Mouse (Mus musculus) midbrain, embryonic 14.5 days (tissue): ENCODE measurements around the gene Stra8. TPM values are rescaled to one million over a fixed set of nuclear protein-coding genes. Genes with fewer than 3 reads are reported as not detected.

Source experiments
- ATAC-seq: fragments of 200-750 bp; cut with Nextera tagmentation; 2 replicates; pipeline ENCODE4 v1.8.0; 2017; ENCODE audit warnings: moderate number of reproducible peaks, moderate library complexity; ENCODE audit not compliant: low FRiP score, low TSS enrichment
- DNase-seq: peaks from one replicate; pipeline ENCODE4 v3.0.0-alpha.2; 2015
- H3K27ac ChIP-seq: fragments of 300-500 bp; sonication (generic); replicated peaks from 2 replicates; pipeline ENCODE4 v1.5.1; 2014; ENCODE audit warnings: mild to moderate bottlenecking, low read depth, low read length, moderate library complexity
- H3K27me3 ChIP-seq: fragments of 300-500 bp; sonication (generic); 2 replicates; pipeline ENCODE4 v1.6.1; 2014; ENCODE audit warnings: low read length, control low read depth, mixed read lengths; ENCODE audit not compliant: control insufficient read depth, insufficient read depth
- H3K36me3 ChIP-seq: fragments of 300-500 bp; sonication (generic); 2 replicates; pipeline ENCODE4 v1.6.1; 2014; ENCODE audit warnings: low read length, control low read depth; ENCODE audit not compliant: control insufficient read depth, insufficient read depth
- H3K4me1 ChIP-seq: fragments of 300-500 bp; sonication (generic); 2 replicates; pipeline ENCODE4 v1.6.1; 2014; ENCODE audit warnings: mild to moderate bottlenecking, antibody characterized with exemption, low read length, control low read depth; ENCODE audit not compliant: control insufficient read depth, insufficient read depth
- H3K4me2 ChIP-seq: fragments of 300-500 bp; sonication (generic); 2 replicates; pipeline ENCODE4 v1.6.1; 2014; ENCODE audit warnings: mild to moderate bottlenecking, low read length, moderate library complexity
- H3K4me3 ChIP-seq: fragments of 300-500 bp; sonication (generic); replicated peaks from 2 replicates; pipeline ENCODE4 v1.5.1; 2014; ENCODE audit warnings: low read depth, low read length
- H3K9ac ChIP-seq: fragments of 300-500 bp; sonication (generic); replicated peaks from 2 replicates; pipeline ENCODE4 v1.6.1; 2014; ENCODE audit warnings: mild to moderate bottlenecking, low read length, moderate library complexity
- H3K9me3 ChIP-seq: fragments of 300-500 bp; sonication (generic); 2 replicates; pipeline ENCODE4 v1.6.1; 2016; ENCODE audit warnings: low read length, control low read depth, mixed read lengths; ENCODE audit not compliant: control insufficient read depth
- WGBS: fragments of 180-500 bp; shearing (Covaris S2); extraction: QIAGEN DNeasy Blood & Tissue Kit; methylation state at CpG from one replicate; pipeline ENCODE4 v1.1.7; 2014; 5-methylcytosine and 5-hydroxymethylcytosine counted together
- polyA plus RNA-seq: library from polyadenylated mRNA; unstranded; fragments of >200 nt; fragmentation: Nextera tagmentation; extraction: Ambion mirVana; gene quantifications from 2 replicates; pipeline ENCODE4 v1.2.1, GENCODE M21; 2014

Gene Stra8
- polyA plus RNA-seq, 1 experiment from 2014 or later = not detected

DNA sequence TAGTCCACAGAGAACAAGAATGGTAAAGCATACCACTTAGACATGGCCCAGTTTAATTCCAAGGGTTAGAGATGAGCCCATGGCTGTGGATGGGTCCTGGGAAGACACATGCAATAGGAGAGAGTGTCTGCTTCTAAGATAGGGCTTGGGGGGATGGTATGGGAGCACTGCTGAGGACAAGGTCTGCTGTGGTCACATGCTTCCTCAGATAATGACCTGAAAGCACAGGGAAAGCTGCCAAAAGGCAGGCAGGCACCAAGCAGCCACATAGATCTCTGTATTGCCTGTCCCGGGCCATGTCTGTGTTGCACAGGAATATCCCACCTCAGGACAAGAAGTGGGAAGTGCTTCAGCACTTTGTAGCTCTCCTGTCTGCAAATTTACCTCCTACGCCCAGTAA lies 20.8 kb upstream of the Stra8 start:
- no peak overlapping the region for H3K4me2 ChIP-seq
- H3K4me3 ChIP-seq = no peak overlapping the region
- no peaks in the 10 kb centered on the region for H3K4me1 ChIP-seq
- WGBS = 91% methylated on average over 2 of the region's 2 CpGs
- no peak for DNase-seq
- no peak overlapping the region for H3K9ac ChIP-seq
- no peaks in the 10 kb centered on the region for H3K27me3 ChIP-seq
- ATAC-seq = no peak
- H3K27ac ChIP-seq = no peak overlapping the region
- H3K36me3 ChIP-seq = peaks cover 67% of the 10 kb centered on the region
- no peaks in the 10 kb centered on the region for H3K9me3 ChIP-seq

DNA sequence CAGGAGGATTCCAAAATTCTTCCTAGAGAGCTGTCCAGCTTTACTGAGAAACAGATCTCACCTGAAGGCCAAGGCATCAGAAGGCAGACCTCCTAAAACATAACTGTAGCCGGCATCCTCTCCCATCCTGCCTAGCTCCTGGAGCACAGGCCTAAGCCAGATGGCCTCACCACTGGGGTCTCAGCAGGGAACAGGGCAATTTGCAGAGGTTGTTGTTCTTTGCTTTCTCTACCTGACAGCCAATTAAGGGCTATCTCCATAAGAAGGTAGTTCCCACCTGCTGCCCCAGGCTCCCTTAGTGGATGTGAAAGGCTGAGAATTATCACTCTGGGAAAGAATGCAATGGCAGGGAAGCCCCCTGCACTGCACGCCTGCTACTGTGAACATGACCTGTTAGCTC lies 19.0 kb upstream of the Stra8 start:
- H3K36me3 ChIP-seq = peaks cover 69% of the 10 kb centered on the region

DNA sequence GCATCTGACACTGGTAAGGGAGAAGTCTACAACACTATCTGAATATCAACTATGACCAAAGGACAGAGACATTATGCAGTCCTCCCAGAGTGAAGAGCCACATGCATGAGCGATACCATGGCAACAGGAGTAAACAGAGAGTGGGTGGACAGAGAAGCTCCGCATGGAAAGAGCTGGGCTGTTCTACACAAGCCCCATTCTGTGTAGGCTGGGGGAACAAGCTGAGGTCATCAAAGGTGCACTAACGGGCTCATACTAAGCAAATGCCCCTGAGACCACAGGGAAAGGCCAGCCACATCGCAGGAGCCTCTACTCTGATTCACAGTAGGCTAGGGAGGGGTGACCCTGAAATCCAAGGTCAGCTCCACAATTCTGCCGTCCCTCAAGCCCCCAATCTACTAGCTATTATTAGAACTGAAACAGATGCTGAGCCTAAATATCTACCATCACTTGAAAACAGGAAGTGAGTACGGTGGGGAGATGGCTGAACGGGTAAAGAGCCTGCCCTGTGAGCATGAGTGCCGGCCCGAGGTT lies 18.0 kb upstream of the Stra8 start:
- no peak overlapping the region for H3K9ac ChIP-seq
- H3K36me3 ChIP-seq = peaks cover 73% of the 10 kb centered on the region
- H3K27me3 ChIP-seq = no peaks in the 10 kb centered on the region
- ATAC-seq = no peak
- no peak overlapping the region for H3K4me2 ChIP-seq
- WGBS = 71% methylated on average over 9 of the region's 9 CpGs
- no peak overlapping the region for H3K4me3 ChIP-seq
- H3K4me1 ChIP-seq = no peaks in the 10 kb centered on the region
- H3K9me3 ChIP-seq = no peaks in the 10 kb centered on the region
- DNase-seq = no peak
- no peak overlapping the region for H3K27ac ChIP-seq

More for the DNA sequence above, 19.0 kb upstream of the Stra8 start:
- ATAC-seq (no peak), DNase-seq (no peak)
- H3K4me3 ChIP-seq = no peak overlapping the region
- H3K27ac ChIP-seq = no peak overlapping the region
- no peaks in the 10 kb centered on the region for H3K27me3 ChIP-seq
- H3K9me3 ChIP-seq = no peaks in the 10 kb centered on the region
- 75% methylated on average over 2 of the region's 2 CpGs for WGBS
- H3K9ac ChIP-seq = no peak overlapping the region
- no peaks in the 10 kb centered on the region for H3K4me1 ChIP-seq
- no peak overlapping the region for H3K4me2 ChIP-seq

DNA sequence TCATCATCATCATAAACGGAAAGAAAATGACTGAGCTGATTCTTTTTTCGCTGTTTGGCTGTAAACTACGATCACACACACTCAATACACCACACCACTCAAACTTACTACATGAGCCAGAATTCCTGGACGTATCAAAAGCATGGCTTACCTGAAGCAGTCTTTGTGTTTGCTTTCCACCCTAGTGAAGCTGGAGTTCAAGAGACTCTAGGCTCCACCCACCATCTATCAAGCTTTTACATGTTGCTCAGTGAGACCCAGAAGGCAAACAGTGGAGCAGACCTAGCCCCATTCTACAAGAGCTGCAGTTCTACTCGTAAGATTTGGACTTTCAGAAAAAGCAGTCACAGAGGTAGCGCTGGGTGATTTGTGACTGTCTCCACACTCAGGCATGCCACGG lies 17.4 kb upstream of the Stra8 start:
- DNase-seq (no peak), ATAC-seq (no peak)
- Histone ChIP-seq H3K4me3 (no peak overlapping the region), H3K9me3 (no peaks in the 10 kb centered on the region), H3K4me2 (no peak overlapping the region), H3K4me1 (no peaks in the 10 kb centered on the region), H3K27ac (no peak overlapping the region), H3K27me3 (no peaks in the 10 kb centered on the region), H3K9ac (no peak overlapping the region), H3K36me3 (peaks cover 68% of the 10 kb centered on the region)
- WGBS = 90% methylated on average over 7 of the region's 7 CpGs

DNA sequence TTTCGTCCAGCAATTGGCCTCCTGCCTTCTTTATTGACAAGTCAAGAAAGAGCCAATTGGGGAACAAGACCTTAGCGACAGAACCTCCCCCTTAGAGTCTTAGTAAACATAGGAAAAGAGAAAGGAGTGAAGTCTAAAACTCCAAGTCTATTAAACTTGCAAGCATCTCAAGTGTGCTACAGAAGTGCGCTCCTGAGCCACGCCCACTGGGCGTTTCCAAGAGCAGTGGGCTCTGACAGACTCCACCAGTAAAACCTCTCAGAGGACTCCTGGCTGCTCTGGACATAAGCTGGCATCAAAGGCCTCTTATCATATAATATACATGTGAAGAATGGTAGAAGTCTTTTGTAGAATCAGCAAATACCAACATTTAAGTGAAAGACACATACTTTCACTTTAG lies 16.5 kb upstream of the Stra8 start:
- no peaks in the 10 kb centered on the region for H3K27me3 ChIP-seq
- H3K36me3 ChIP-seq = peaks cover 66% of the 10 kb centered on the region
- no peak overlapping the region for H3K9ac ChIP-seq
- no peaks in the 10 kb centered on the region for H3K4me1 ChIP-seq
- H3K9me3 ChIP-seq = no peaks in the 10 kb centered on the region
- H3K4me3 ChIP-seq = no peak overlapping the region
- H3K27ac ChIP-seq = no peak overlapping the region
- WGBS = 80% methylated on average over 5 of the region's 5 CpGs
- H3K4me2 ChIP-seq = no peak overlapping the region
- ATAC-seq = no peak
- no peak for DNase-seq

DNA sequence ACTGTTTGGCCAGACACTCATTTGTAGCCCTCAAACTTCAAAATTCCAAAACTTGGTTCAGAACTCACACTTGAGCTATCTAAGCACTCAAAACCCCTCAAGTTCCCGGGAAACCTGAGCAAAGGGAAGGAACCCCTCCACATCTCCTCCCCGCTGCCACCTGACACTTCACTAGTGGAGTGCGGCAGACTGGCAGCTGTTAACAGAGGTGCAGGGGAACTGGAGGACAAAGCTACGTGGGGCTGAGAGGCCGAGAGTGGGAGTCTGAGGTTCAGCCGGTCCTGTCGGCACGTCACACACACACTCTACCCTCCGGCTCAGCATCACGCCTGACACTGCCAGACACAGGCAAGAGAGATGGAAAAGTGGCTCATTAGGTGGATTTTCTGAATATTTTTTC lies 16.1 kb upstream of the Stra8 start:
- no peak overlapping the region for H3K27ac ChIP-seq
- DNase-seq (no peak), ATAC-seq (no peak)
- peaks cover 64% of the 10 kb centered on the region for H3K36me3 ChIP-seq
- H3K9me3 ChIP-seq = no peaks in the 10 kb centered on the region
- no peak overlapping the region for H3K4me3 ChIP-seq
- 88% methylated on average over 10 of the region's 10 CpGs for WGBS
- no peaks in the 10 kb centered on the region for H3K4me1 ChIP-seq
- no peaks in the 10 kb centered on the region for H3K27me3 ChIP-seq
- no peak overlapping the region for H3K9ac ChIP-seq
- H3K4me2 ChIP-seq = no peak overlapping the region

DNA sequence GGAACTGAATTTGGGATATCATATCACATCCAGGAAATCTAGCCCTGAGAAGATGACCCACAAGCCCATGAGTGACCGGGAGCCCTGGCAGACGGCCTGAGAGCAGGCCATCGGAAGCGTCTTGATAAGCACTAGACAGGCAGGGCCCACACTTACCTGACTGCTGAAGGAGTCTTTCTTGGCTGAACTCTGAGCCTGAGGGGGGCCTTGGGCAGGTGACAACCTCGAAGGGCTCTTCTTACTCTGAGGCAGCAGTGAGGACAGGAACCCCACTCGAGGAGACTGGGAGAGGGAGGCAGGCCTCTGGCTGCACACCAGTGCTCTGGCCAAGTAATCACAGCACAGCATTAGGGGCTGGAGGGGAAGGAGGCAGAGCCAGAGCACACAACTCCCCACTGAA lies 15.6 kb upstream of the Stra8 start:
- no peaks in the 10 kb centered on the region for H3K9me3 ChIP-seq
- peaks cover 2% of the 10 kb centered on the region for H3K4me1 ChIP-seq
- no peak overlapping the region for H3K4me2 ChIP-seq
- no peak overlapping the region for H3K27ac ChIP-seq
- WGBS = 93% methylated on average over 6 of the region's 6 CpGs
- no peaks in the 10 kb centered on the region for H3K27me3 ChIP-seq
- no peak overlapping the region for H3K4me3 ChIP-seq
- H3K9ac ChIP-seq = no peak overlapping the region
- DNase-seq (no peak), ATAC-seq (no peak)
- peaks cover 60% of the 10 kb centered on the region for H3K36me3 ChIP-seq

DNA sequence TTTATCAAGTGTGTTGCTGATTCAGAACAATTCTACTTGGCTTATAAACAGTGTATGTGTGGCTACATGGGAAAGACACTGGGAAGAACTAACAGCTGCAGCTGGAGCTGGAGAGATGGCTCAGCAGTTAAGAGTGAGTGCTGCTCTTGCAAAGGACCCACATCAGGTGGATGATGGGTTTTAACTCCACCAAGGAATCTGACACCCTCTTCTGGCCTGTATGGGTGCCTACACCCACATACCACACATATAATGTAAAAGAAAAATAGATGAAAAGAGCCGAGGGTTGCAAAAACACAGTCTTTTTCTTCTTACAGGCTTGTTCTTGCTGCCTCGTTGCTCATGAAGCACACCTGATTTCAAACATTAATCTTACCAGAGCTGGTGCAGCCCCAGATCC lies 13.8 kb upstream of the Stra8 start:
- ATAC-seq (no peak), DNase-seq (no peak)
- Histone ChIP-seq H3K4me2 (no peak overlapping the region), H3K36me3 (peaks cover 47% of the 10 kb centered on the region), H3K9me3 (no peaks in the 10 kb centered on the region), H3K27me3 (no peaks in the 10 kb centered on the region), H3K9ac (no peak overlapping the region), H3K4me1 (peaks cover 11% of the 10 kb centered on the region), H3K27ac (no peak overlapping the region), H3K4me3 (no peak overlapping the region)
- 88% methylated on average over 2 of the region's 2 CpGs for WGBS

DNA sequence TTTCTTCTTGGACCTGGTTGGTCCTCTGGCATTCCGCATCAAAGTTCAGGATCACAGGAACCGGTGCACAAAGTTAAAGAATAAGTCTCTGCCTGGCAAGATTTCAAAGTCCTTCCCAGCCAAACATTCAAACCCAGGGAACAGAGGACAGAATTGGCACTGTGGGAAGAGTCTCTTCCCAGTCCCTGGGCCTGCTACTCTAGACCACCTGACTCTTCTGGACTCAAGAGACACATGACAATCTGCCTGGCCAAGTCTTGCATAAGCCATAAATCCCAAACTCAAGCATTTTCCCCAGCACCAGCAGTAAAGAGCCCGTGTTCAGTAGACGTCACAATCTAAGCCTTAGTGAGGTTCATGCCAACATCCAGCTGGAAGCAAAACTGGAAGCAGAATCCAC lies 13.3 kb upstream of the Stra8 start:
- Histone ChIP-seq H3K9me3 (no peaks in the 10 kb centered on the region), H3K27ac (no peak overlapping the region), H3K9ac (no peak overlapping the region), H3K27me3 (no peaks in the 10 kb centered on the region), H3K4me2 (no peak overlapping the region), H3K36me3 (peaks cover 45% of the 10 kb centered on the region), H3K4me1 (peaks cover 11% of the 10 kb centered on the region), H3K4me3 (no peak overlapping the region)
- DNase-seq = no peak
- WGBS = 97% methylated on average over 4 of the region's 4 CpGs
- ATAC-seq = no peak
